Mouse (Mus musculus) kidney, adult 8-10 months (tissue): ENCODE measurements at regions not wholly inside any gene's neighbourhood (a gene's known extent, or its start where the extent isn't known, plus 50 kb on each side); places are given as distances from the start of the nearest gene placed in this dataset.

Source experiments
- DNase-seq, 2 experiments: peaks; one replicate each; pipeline ENCODE4 v3.0.0; 2022

GRCm38 (mm10) chr16:48126797-48127196, 156.7 kb upstream of the Dppa4 start:
- DNase-seq = no peak

- DNase-seq = no peak
Observed at GRCm38 (mm10) chr16:48127338-48127737, 156.2 kb upstream of the Dppa4 start.

GRCm38 (mm10) chr16:48155355-48155754, 128.2 kb upstream of the Dppa4 start:
- no peak for DNase-seq

GRCm38 (mm10) chr16:48190399-48190798, 93.1 kb upstream of the Dppa4 start:
- peak in 1 of 2 experiments; percentile 13 for DNase-seq

- no peak for DNase-seq
Observed at GRCm38 (mm10) chr16:48192197-48192596, 91.3 kb upstream of the Dppa4 start.

GRCm38 (mm10) chr16:48214976-48215375, 68.6 kb upstream of the Dppa4 start:
- DNase-seq = peak; percentile 38 to 73
